Mouse (Mus musculus): ENCODE results near the gene Chchd2. TPM values are rescaled to one million over a fixed set of nuclear protein-coding genes. Genes with fewer than 3 reads are reported as not detected.

The Chchd2 gene
- 1,153 and 1,157 TPM in 2 replicates for polyA plus RNA-seq (2015; fragmentation: Nextera tagmentation; extraction: Ambion mirVana)

GRCm38 (mm10) chr5:129886911-129887636 is at the start of gene Chchd2:
Chchd2 (minus strand) TSS chr5:129887470.
- ATAC-seq, result peak; percentile 99
- Histone ChIP-seq H3K4me3 (ENCODE audit: low read length) (peak within 1 kb of the TSS; percentile 83), H3K9me3 (ENCODE audit: control insufficient read depth, low read length) (no peaks in the 10 kb centered on the region), H3K4me2 (ENCODE audit: low read depth, low read length) (peak within 1 kb of the TSS; percentile 81), H3K27me3 (replicated peaks; ENCODE audit: control insufficient read depth, insufficient read depth, low read length) (no peaks in the 10 kb centered on the region), H3K9ac (ENCODE audit: low read depth, low read length) (peak within 1 kb of the TSS; percentile 93), H3K27ac (ENCODE audit: low read length) (peak within 1 kb of the TSS; percentile 96), H3K4me1 (ENCODE audit: control insufficient read depth, insufficient read depth, low read length) (0 out of 2 replicates have a peak, but pooled peaks cover 3% of the 10 kb centered on the region), H3K36me3 (ENCODE audit: control insufficient read depth, insufficient read depth, low read length) (0 out of 2 replicates have a peak, but pooled peaks cover 2% of the 10 kb centered on the region)
- under 1% methylated on average over 46 of the region's 46 CpGs for whole genome bisulfite sequencing

- H3K27me3 ChIP-seq (replicated peaks; ENCODE audit: control insufficient read depth, insufficient read depth, low read length), result no peaks in the 10 kb centered on the region
- 56% methylated on average over 4 of the region's 4 CpGs for WGBS
- no peak overlapping the region for H3K27ac ChIP-seq (ENCODE audit: low read length)
- H3K9me3 ChIP-seq (ENCODE audit: control insufficient read depth, low read length), result no peaks in the 10 kb centered on the region
- no peak for ATAC-seq
- H3K4me2 ChIP-seq (ENCODE audit: low read depth, low read length), result no peak overlapping the region
- H3K9ac ChIP-seq (ENCODE audit: low read depth, low read length), result no peak overlapping the region
- no peaks in the 10 kb centered on the region for H3K36me3 ChIP-seq (ENCODE audit: control insufficient read depth, insufficient read depth, low read length)
- 0 out of 2 replicates have a peak, but pooled peaks cover 2% of the 10 kb centered on the region for H3K4me1 ChIP-seq (ENCODE audit: control insufficient read depth, insufficient read depth, low read length)
- no peak overlapping the region for H3K4me3 ChIP-seq (ENCODE audit: low read length)
Observed at GRCm38 (mm10) chr5:129936941-129937340, 49.7 kb upstream of the Chchd2 start.

GRCm38 (mm10) chr5:129929924-129930855 is 42.9 kb upstream of the Chchd2 start:
- 50% methylated on average over 9 of the region's 9 CpGs for WGBS
- no peaks in the 10 kb centered on the region for H3K36me3 ChIP-seq (ENCODE audit: control insufficient read depth, insufficient read depth, low read length)
- H3K4me3 ChIP-seq (ENCODE audit: low read length), result no peak overlapping the region
- no peaks in the 10 kb centered on the region for H3K27me3 ChIP-seq (replicated peaks; ENCODE audit: control insufficient read depth, insufficient read depth, low read length)
- peaks cover 3% of the 10 kb centered on the region; the same call in 1 of the 2 replicates for H3K4me1 ChIP-seq (ENCODE audit: control insufficient read depth, insufficient read depth, low read length)
- H3K9me3 ChIP-seq (ENCODE audit: control insufficient read depth, low read length), result no peaks in the 10 kb centered on the region
- no peak overlapping the region for H3K27ac ChIP-seq (ENCODE audit: low read length)
- no peak overlapping the region for H3K9ac ChIP-seq (ENCODE audit: low read depth, low read length)
- no peak overlapping the region for H3K4me2 ChIP-seq (ENCODE audit: low read depth, low read length)
- ATAC-seq, result no peak

- ATAC-seq, result peak; percentile 45; the same call in 1 of the 2 replicates
- peak overlapping the region; percentile 49; the same call in 1 of the 2 replicates for H3K27ac ChIP-seq (ENCODE audit: low read length)
- WGBS, result 70% methylated on average over 5 of the region's 5 CpGs
- no peak overlapping the region for H3K4me2 ChIP-seq (ENCODE audit: low read depth, low read length)
- H3K27me3 ChIP-seq (replicated peaks; ENCODE audit: control insufficient read depth, insufficient read depth, low read length), result no peaks in the 10 kb centered on the region
- H3K9ac ChIP-seq (ENCODE audit: low read depth, low read length), result no peak overlapping the region
- no peak overlapping the region for H3K4me3 ChIP-seq (ENCODE audit: low read length)
- peaks cover 3% of the 10 kb centered on the region; the same call in 1 of the 2 replicates for H3K4me1 ChIP-seq (ENCODE audit: control insufficient read depth, insufficient read depth, low read length)
- no peaks in the 10 kb centered on the region for H3K9me3 ChIP-seq (ENCODE audit: control insufficient read depth, low read length)
- H3K36me3 ChIP-seq (ENCODE audit: control insufficient read depth, insufficient read depth, low read length), result no peaks in the 10 kb centered on the region
Observed at GRCm38 (mm10) chr5:129925933-129926332, 38.7 kb upstream of the Chchd2 start.

- H3K4me1 ChIP-seq (ENCODE audit: control insufficient read depth, insufficient read depth, low read length), result peaks cover 2% of the 10 kb centered on the region; the same call in 1 of the 2 replicates
- H3K27me3 ChIP-seq (replicated peaks; ENCODE audit: control insufficient read depth, insufficient read depth, low read length), result no peaks in the 10 kb centered on the region
- no peaks in the 10 kb centered on the region for H3K36me3 ChIP-seq (ENCODE audit: control insufficient read depth, insufficient read depth, low read length)
- no peak overlapping the region for H3K4me3 ChIP-seq (ENCODE audit: low read length)
- H3K4me2 ChIP-seq (ENCODE audit: low read depth, low read length), result no peak overlapping the region
- 72% methylated on average over 8 of the region's 8 CpGs for WGBS
- H3K9ac ChIP-seq (ENCODE audit: low read depth, low read length), result no peak overlapping the region
- ATAC-seq, result peak; percentile 85
- 0 out of 2 replicates have a peak overlapping the region, but pooled peaks have one; percentile 30 for H3K27ac ChIP-seq (ENCODE audit: low read length)
- H3K9me3 ChIP-seq (ENCODE audit: control insufficient read depth, low read length), result no peaks in the 10 kb centered on the region
Observed at GRCm38 (mm10) chr5:129924820-129925452, 37.7 kb upstream of the Chchd2 start.

GRCm38 (mm10) chr5:129921972-129922371 is 34.7 kb upstream of the Chchd2 start:
- WGBS, result 96% methylated on average over 4 of the region's 4 CpGs
- H3K4me3 ChIP-seq (ENCODE audit: low read length), result no peak overlapping the region
- H3K9me3 ChIP-seq (ENCODE audit: control insufficient read depth, low read length), result no peaks in the 10 kb centered on the region
- H3K27ac ChIP-seq (ENCODE audit: low read length), result no peak overlapping the region
- no peak overlapping the region for H3K4me2 ChIP-seq (ENCODE audit: low read depth, low read length)
- H3K36me3 ChIP-seq (ENCODE audit: control insufficient read depth, insufficient read depth, low read length), result no peaks in the 10 kb centered on the region
- H3K4me1 ChIP-seq (ENCODE audit: control insufficient read depth, insufficient read depth, low read length), result no peaks in the 10 kb centered on the region
- ATAC-seq, result no peak
- no peak overlapping the region for H3K9ac ChIP-seq (ENCODE audit: low read depth, low read length)
- H3K27me3 ChIP-seq (replicated peaks; ENCODE audit: control insufficient read depth, insufficient read depth, low read length), result no peaks in the 10 kb centered on the region

GRCm38 (mm10) chr5:129919320-129919719 is 32.0 kb upstream of the Chchd2 start:
- H3K27ac ChIP-seq (ENCODE audit: low read length), result no peak overlapping the region
- no peak overlapping the region for H3K9ac ChIP-seq (ENCODE audit: low read depth, low read length)
- H3K4me1 ChIP-seq (ENCODE audit: control insufficient read depth, insufficient read depth, low read length), result no peaks in the 10 kb centered on the region
- 60% methylated on average over 8 of the region's 8 CpGs for WGBS
- H3K4me2 ChIP-seq (ENCODE audit: low read depth, low read length), result no peak overlapping the region
- H3K4me3 ChIP-seq (ENCODE audit: low read length), result no peak overlapping the region
- H3K36me3 ChIP-seq (ENCODE audit: control insufficient read depth, insufficient read depth, low read length), result no peaks in the 10 kb centered on the region
- no peaks in the 10 kb centered on the region for H3K27me3 ChIP-seq (replicated peaks; ENCODE audit: control insufficient read depth, insufficient read depth, low read length)
- no peaks in the 10 kb centered on the region for H3K9me3 ChIP-seq (ENCODE audit: control insufficient read depth, low read length)
- no peak for ATAC-seq

GRCm38 (mm10) chr5:129918752-129919151 is 31.5 kb upstream of the Chchd2 start:
- no peak overlapping the region for H3K4me2 ChIP-seq (ENCODE audit: low read depth, low read length)
- H3K9ac ChIP-seq (ENCODE audit: low read depth, low read length), result no peak overlapping the region
- no peak overlapping the region for H3K27ac ChIP-seq (ENCODE audit: low read length)
- no peaks in the 10 kb centered on the region for H3K27me3 ChIP-seq (replicated peaks; ENCODE audit: control insufficient read depth, insufficient read depth, low read length)
- WGBS, result 81% methylated on average over 9 of the region's 9 CpGs
- no peak overlapping the region for H3K4me3 ChIP-seq (ENCODE audit: low read length)
- no peaks in the 10 kb centered on the region for H3K9me3 ChIP-seq (ENCODE audit: control insufficient read depth, low read length)
- no peaks in the 10 kb centered on the region for H3K36me3 ChIP-seq (ENCODE audit: control insufficient read depth, insufficient read depth, low read length)
- no peak for ATAC-seq
- no peaks in the 10 kb centered on the region for H3K4me1 ChIP-seq (ENCODE audit: control insufficient read depth, insufficient read depth, low read length)

Data from intestine, embryonic 16.5 days (tissue).